Mouse (Mus musculus): ENCODE results near the gene Rpl19. TPM values are rescaled to one million over a fixed set of nuclear protein-coding genes. Genes with fewer than 3 reads are reported as not detected.

The Rpl19 gene
- polyA plus RNA-seq, 1 experiment from 2014 or later = 1,157 TPM

GRCm38 (mm10) chr11:98075195-98075808 lies 48.8 kb downstream of the Rpl19 start:
- Histone ChIP-seq H3K4me1 (ENCODE audit: control insufficient read depth, insufficient read depth, low read length) (no peaks in the 10 kb centered on the region), H3K4me2 (replicated peaks; ENCODE audit: low read depth, low read length) (peak overlapping the region; percentile 17; the same call in 1 of the 2 replicates), H3K9ac (replicated peaks; ENCODE audit: low read depth, low read length) (no peak overlapping the region), H3K36me3 (ENCODE audit: control insufficient read depth, insufficient read depth, low read length) (no peaks in the 10 kb centered on the region), H3K4me3 (ENCODE audit: low read depth, low read length) (no peak overlapping the region), H3K27me3 (ENCODE audit: control insufficient read depth, insufficient read depth, low read length) (no peaks in the 10 kb centered on the region), H3K27ac (ENCODE audit: low read length) (no peak overlapping the region), H3K9me3 (ENCODE audit: control insufficient read depth, low read depth, low read length) (no peaks in the 10 kb centered on the region)
- WGBS = 19% methylated on average over 13 of the region's 13 CpGs
- ATAC-seq (ENCODE audit: insufficient number of reproducible peaks, insufficient read depth, low FRiP score, low read depth) = no peak

DNA sequence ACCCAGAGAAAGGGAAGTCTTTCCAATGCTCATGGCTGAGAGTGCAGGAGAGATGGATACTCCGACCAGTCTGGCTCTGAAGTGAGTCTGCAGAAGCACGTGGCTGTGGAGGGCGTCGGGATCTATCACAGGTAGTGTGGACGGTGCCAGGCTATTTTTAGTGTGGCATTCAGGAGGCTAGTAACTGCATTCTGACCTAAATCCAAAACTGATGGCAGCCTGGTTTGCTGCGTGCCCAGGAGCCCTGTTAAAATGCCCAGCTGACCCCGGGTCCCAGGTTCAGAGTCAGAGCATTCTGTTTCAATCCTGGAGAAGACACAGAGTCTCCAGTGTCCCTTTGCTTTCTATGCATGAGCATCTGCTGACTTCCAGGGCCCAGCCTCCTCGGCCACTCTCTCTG lies 50.6 kb downstream of the Rpl19 start:
- no peak for ATAC-seq (ENCODE audit: insufficient number of reproducible peaks, insufficient read depth, low FRiP score, low read depth)
- 82% methylated on average over 8 of the region's 8 CpGs for WGBS
- Histone ChIP-seq H3K27me3 (ENCODE audit: control insufficient read depth, insufficient read depth, low read length) (no peaks in the 10 kb centered on the region), H3K9ac (replicated peaks; ENCODE audit: low read depth, low read length) (no peak overlapping the region), H3K4me3 (ENCODE audit: low read depth, low read length) (no peak overlapping the region), H3K4me2 (replicated peaks; ENCODE audit: low read depth, low read length) (no peak overlapping the region), H3K4me1 (ENCODE audit: control insufficient read depth, insufficient read depth, low read length) (no peaks in the 10 kb centered on the region), H3K36me3 (ENCODE audit: control insufficient read depth, insufficient read depth, low read length) (no peaks in the 10 kb centered on the region), H3K27ac (ENCODE audit: low read length) (no peak overlapping the region), H3K9me3 (ENCODE audit: control insufficient read depth, low read depth, low read length) (no peaks in the 10 kb centered on the region)

Small RNAs within 50 kb of the gene (microRNA-seq; reads per million reads assigned to microRNA genes)
- not detected for gene Gm27597

Other genes starting within 250 kb of the Rpl19 start
- gene Rpl23, start 244.3 kb upstream of the Rpl19 start, polyA plus RNA-seq (2014; fragmentation: Nextera tagmentation; extraction: Ambion mirVana) = 774 and 780 TPM in 2 replicates
- 73.2 and 82.0 TPM in 2 replicates for gene Lasp1, start 227.7 kb upstream of the Rpl19 start, polyA plus RNA-seq (2014; fragmentation: Nextera tagmentation; extraction: Ambion mirVana)
- gene B230217C12Rik, start 185.9 kb upstream of the Rpl19 start, polyA plus RNA-seq (2014; fragmentation: Nextera tagmentation; extraction: Ambion mirVana) = 6.4 and 8.3 TPM in 2 replicates
- 0.29 and 0.56 TPM in 2 replicates for gene Fbxo47, start 142.6 kb upstream of the Rpl19 start, polyA plus RNA-seq (2014; fragmentation: Nextera tagmentation; extraction: Ambion mirVana)
- 0.38 and 0.56 TPM in 2 replicates for gene Plxdc1, start 40.3 kb upstream of the Rpl19 start, polyA plus RNA-seq (2014; fragmentation: Nextera tagmentation; extraction: Ambion mirVana)
- 7.8 and 11.6 TPM in 2 replicates for gene Arl5c, start 30.5 kb upstream of the Rpl19 start, polyA plus RNA-seq (2014; fragmentation: Nextera tagmentation; extraction: Ambion mirVana)
- gene Cacnb1, start 3.7 kb upstream of the Rpl19 start, polyA plus RNA-seq (2014; fragmentation: Nextera tagmentation; extraction: Ambion mirVana) = 7.3 and 9.7 TPM in 2 replicates
- 0.30 and 0.32 TPM in 2 replicates for gene Stac2, start 26.8 kb downstream of the Rpl19 start, polyA plus RNA-seq (2014; fragmentation: Nextera tagmentation; extraction: Ambion mirVana)
- gene Fbxl20, start 123.7 kb downstream of the Rpl19 start, polyA plus RNA-seq (2014; fragmentation: Nextera tagmentation; extraction: Ambion mirVana) = 14.1 and 16.8 TPM in 2 replicates
- 60.5 and 62.1 TPM in 2 replicates for gene Med1, start 166.6 kb downstream of the Rpl19 start, polyA plus RNA-seq (2014; fragmentation: Nextera tagmentation; extraction: Ambion mirVana)
- 17.4 and 19.8 TPM in 2 replicates for gene Cdk12, start 176.3 kb downstream of the Rpl19 start, polyA plus RNA-seq (2014; fragmentation: Nextera tagmentation; extraction: Ambion mirVana)

Data from stomach, embryonic 14.5 days (tissue).